Mouse (Mus musculus) v-Abl transformed pro-B cells (cell line): Measurements from ENCODE around the gene Slc1a5.

Experiments used
- in situ Hi-C, 2 experiments: fragments of 400-800 bp; cut with MboI; formaldehyde crosslinking; loops; one replicate each; pipeline ENCODE4 v1.15.1; 2025; ENCODE audit not compliant: unreplicated experiment in 2 of 2

Slc1a5 gene

GRCm38 (mm10) chr7:16842645-16843063, 61.5 kb downstream of the Slc1a5 start, which contains the start of gene Prkd2:
Prkd2 (plus strand) TSS chr7:16842902.
- in situ Hi-C loops, result loop anchor here in 1 of 2 experiments (10.0 kb wide), 1 partner anchor 438 kb away; the partner anchor contains the start of gene Zc3h4

GRCm38 (mm10) chr7:16843441-16844171, 62.5 kb downstream of the Slc1a5 start:
- in situ Hi-C loops, result loop anchor here in 1 of 2 experiments (10.0 kb wide), 1 partner anchor 439 kb away; the partner anchor contains the start of gene Zc3h4

GRCm38 (mm10) chr7:16844696-16845071, 63.5 kb downstream of the Slc1a5 start:
- in situ Hi-C loops, result loop anchor here in 1 of 2 experiments (10.0 kb wide), 1 partner anchor 440 kb away; the partner anchor contains the start of gene Zc3h4

- in situ Hi-C loops, result loop anchor here in 1 of 2 experiments (10.0 kb wide), 1 partner anchor 440 kb away; the partner anchor contains the start of gene Zc3h4
These were observed 64.1 kb downstream of the Slc1a5 start for GRCm38 (mm10) chr7:16845072-16845819.

- in situ Hi-C loops, result loop anchor here in 1 of 2 experiments (10.0 kb wide), 1 partner anchor 441 kb away; the partner anchor contains the start of gene Zc3h4
These were observed 64.7 kb downstream of the Slc1a5 start for GRCm38 (mm10) chr7:16845820-16846167.

- in situ Hi-C loops, result loop anchor here in 1 of 2 experiments (10.0 kb wide), 1 partner anchor 442 kb away; the partner anchor contains the start of gene Zc3h4
These were observed 65.6 kb downstream of the Slc1a5 start for GRCm38 (mm10) chr7:16846775-16847174.

- in situ Hi-C loops, result loop anchor here in 1 of 2 experiments (10.0 kb wide), 1 partner anchor 443 kb away; the partner anchor contains the start of gene Zc3h4
These were observed 66.4 kb downstream of the Slc1a5 start for GRCm38 (mm10) chr7:16847507-16847906.
